Mouse (Mus musculus) hindbrain, embryonic 16.5 days (tissue): Measurements from ENCODE around the gene Pik3ip1. TPM values are rescaled to one million over a fixed set of nuclear protein-coding genes. Genes with fewer than 3 reads are reported as not detected.

Experiments used
- ATAC-seq: fragments of 200-750 bp; cut with Nextera tagmentation; 2 replicates; pipeline ENCODE4 v1.8.0; 2017; ENCODE audit warnings: moderate TSS enrichment, moderate library complexity
- H3K27ac ChIP-seq: fragments of 300-500 bp; sonication (generic); 2 replicates; pipeline ENCODE4 v1.5.1; 2014; ENCODE audit warnings: low read depth, mild to moderate bottlenecking, control low read depth, low read length, moderate library complexity
- H3K27me3 ChIP-seq: fragments of 300-500 bp; sonication (generic); replicated peaks from 2 replicates; pipeline ENCODE4 v1.6.1; 2014; ENCODE audit warnings: low read length; ENCODE audit not compliant: control insufficient read depth, insufficient read depth
- H3K36me3 ChIP-seq: fragments of 300-500 bp; sonication (generic); 2 replicates; pipeline ENCODE4 v1.6.1; 2014; ENCODE audit warnings: mild to moderate bottlenecking, low read length, moderate library complexity, mixed read lengths; ENCODE audit not compliant: control insufficient read depth, insufficient read depth
- H3K4me1 ChIP-seq: fragments of 300-500 bp; sonication (generic); 2 replicates; pipeline ENCODE4 v1.6.1; 2014; ENCODE audit warnings: low read depth, low read length; ENCODE audit not compliant: control insufficient read depth, insufficient read depth
- H3K4me2 ChIP-seq: fragments of 300-500 bp; sonication (generic); 2 replicates; pipeline ENCODE4 v1.6.1; 2014; ENCODE audit warnings: mild to moderate bottlenecking, low read length, control low read depth, moderate library complexity
- H3K4me3 ChIP-seq: fragments of 300-500 bp; sonication (generic); 2 replicates; pipeline ENCODE4 v1.5.1; 2014; ENCODE audit warnings: mild to moderate bottlenecking, low read length, control low read depth, moderate library complexity
- H3K9ac ChIP-seq: fragments of 300-500 bp; sonication (generic); 2 replicates; pipeline ENCODE4 v1.6.1; 2014; ENCODE audit warnings: low read depth, mild to moderate bottlenecking, control low read depth, low read length, moderate library complexity
- H3K9me3 ChIP-seq: fragments of 300-500 bp; sonication (generic); 2 replicates; pipeline ENCODE4 v1.6.1; 2014; ENCODE audit warnings: mild to moderate bottlenecking, low read length, moderate library complexity; ENCODE audit not compliant: control insufficient read depth
- WGBS: fragments of 180-500 bp; shearing (Covaris S2); extraction: QIAGEN DNeasy Blood & Tissue Kit; methylation state at CpG from one replicate; pipeline ENCODE4 v1.1.7; 2014; 5-methylcytosine and 5-hydroxymethylcytosine counted together
- polyA plus RNA-seq: library from polyadenylated mRNA; unstranded; fragments of >200 nt; fragmentation: Nextera tagmentation; extraction: Ambion mirVana; gene quantifications from 2 replicates; pipeline ENCODE4 v1.2.1, GENCODE M21; 2015

Gene Pik3ip1
- polyA plus RNA-seq, 1 experiment from 2014 or later, result 36.1 TPM

DNA sequence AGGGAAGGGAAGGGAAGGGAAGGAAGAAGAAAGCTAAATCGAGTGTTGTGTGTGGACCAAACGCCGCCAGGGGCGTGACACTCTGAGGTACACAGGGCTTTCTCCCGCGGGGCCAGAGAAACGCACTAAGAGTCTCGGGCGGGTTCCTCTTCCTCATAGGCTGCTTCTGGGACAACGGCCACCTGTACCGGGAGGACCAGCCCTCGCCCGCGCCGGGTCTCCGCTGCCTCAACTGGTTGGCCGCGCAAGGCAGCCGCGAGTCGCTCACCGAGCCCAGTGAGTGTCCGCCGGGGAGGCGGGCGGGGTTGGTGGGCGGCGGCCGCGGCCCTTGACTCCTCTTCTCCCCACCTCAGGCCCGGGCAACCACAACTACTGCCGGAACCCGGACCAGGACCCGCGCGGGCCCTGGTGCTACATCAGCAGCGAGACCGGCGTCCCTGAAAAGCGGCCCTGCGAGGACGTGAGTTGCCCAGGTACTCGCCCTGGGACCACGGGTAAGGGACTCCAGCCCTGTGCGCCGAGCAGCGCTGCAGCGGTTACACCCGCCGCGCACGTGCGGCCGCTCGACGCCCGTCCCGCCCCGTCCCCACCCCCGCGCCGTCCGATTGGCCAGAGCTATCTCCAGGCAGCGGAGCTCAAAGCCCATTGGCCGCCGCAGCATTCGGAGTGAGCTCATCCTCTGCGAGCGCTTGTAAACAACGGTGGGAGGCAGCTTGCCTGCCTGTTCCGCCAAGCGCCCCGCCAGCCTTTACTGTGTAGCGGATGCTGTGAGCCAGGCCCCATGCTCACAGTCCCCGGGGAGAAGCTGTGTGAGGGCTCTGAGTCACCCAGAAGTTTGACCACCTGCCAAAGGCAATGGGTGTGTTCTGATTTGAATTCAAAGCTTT is 1.8 kb downstream of the Pik3ip1 start:
- peaks cover 20% of the 10 kb centered on the region for H3K4me1 ChIP-seq
- H3K27ac ChIP-seq, result peak overlapping the region; percentile 73
- H3K9me3 ChIP-seq, result no peaks in the 10 kb centered on the region
- H3K36me3 ChIP-seq, result no peaks in the 10 kb centered on the region; the same call in 1 of the 2 replicates
- no peaks in the 10 kb centered on the region for H3K27me3 ChIP-seq
- peak; percentile 97 for ATAC-seq
- WGBS, result under 1% methylated on average over 67 of the region's 75 CpGs
- H3K4me3 ChIP-seq, result peak overlapping the region; percentile 73
- H3K4me2 ChIP-seq, result peak overlapping the region; percentile 99
- peak overlapping the region; percentile 80 for H3K9ac ChIP-seq

DNA sequence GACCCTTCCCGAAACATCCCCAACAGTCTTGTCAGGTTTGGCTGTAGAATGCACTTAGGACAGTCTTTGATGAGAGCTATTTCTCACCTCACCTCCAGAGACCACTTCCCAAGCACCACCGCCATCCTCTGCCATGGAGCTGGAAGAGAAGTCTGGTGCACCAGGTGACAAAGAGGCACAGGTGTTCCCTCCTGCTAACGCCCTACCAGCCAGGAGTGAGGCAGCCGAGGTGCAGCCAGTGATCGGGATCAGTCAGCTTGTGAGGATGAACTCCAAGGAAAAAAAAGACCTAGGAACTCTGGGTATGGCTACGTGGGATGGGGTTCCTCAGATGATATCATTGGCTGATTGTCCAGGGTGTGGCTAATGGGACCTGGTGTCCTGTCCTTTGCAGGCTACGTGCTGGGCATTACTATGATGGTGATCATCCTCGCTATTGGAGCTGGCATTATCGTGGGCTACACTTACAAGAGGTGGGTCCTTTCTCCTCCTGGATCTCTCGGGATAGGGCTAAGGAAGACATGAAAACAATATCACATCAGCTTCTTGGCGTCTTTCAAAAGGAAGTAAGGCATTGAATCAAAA is 3.0 kb downstream of the Pik3ip1 start:
- peak overlapping the region; percentile 24; the same call in 1 of the 2 replicates for H3K9ac ChIP-seq
- no peak overlapping the region; the same call in 1 of the 2 replicates for H3K27ac ChIP-seq

DNA sequence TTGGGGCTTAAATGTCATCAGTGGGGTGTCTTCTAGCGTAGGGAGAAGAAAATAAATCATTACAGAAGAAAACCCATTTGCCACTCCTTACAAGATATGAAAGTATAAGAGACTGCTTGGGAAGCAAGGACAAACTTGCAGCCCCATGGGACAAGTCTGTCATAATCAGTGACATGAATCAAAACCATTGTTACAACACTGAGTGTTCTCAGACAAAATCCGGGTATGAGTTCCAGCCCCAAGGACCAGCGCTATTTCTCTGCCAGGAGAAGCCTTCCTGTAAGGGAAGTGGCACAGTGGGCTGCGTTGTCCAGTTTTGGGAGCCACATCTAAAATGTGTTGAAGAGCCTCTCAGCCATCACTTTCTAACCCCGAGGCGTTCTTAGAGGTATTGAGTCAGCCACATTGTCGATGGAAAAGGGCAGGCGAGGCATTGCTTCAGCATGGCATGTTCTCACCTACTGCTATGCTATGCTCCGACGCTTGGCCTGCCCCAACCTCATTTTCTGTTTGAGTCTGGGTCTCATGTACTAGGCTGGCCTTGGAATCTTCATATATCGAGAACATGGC is 4.0 kb downstream of the Pik3ip1 start:
- Histone ChIP-seq H3K9me3 (no peaks in the 10 kb centered on the region), H3K4me1 (peaks cover 30% of the 10 kb centered on the region), H3K36me3 (no peaks in the 10 kb centered on the region; the same call in 1 of the 2 replicates), H3K27me3 (no peaks in the 10 kb centered on the region), H3K27ac (no peak overlapping the region), H3K4me2 (no peak overlapping the region), H3K4me3 (no peak overlapping the region), H3K9ac (no peak overlapping the region)
- no peak for ATAC-seq
- 90% methylated on average over 11 of the region's 11 CpGs for WGBS

More for the DNA sequence above, 3.0 kb downstream of the Pik3ip1 start:
- Histone ChIP-seq H3K4me2 (no peak overlapping the region; the same call in 1 of the 2 replicates), H3K9me3 (no peaks in the 10 kb centered on the region), H3K27me3 (no peaks in the 10 kb centered on the region), H3K36me3 (no peaks in the 10 kb centered on the region; the same call in 1 of the 2 replicates), H3K4me1 (peaks cover 30% of the 10 kb centered on the region), H3K4me3 (no peak overlapping the region)
- WGBS, result 92% methylated on average over 11 of the region's 11 CpGs
- no peak for ATAC-seq

DNA sequence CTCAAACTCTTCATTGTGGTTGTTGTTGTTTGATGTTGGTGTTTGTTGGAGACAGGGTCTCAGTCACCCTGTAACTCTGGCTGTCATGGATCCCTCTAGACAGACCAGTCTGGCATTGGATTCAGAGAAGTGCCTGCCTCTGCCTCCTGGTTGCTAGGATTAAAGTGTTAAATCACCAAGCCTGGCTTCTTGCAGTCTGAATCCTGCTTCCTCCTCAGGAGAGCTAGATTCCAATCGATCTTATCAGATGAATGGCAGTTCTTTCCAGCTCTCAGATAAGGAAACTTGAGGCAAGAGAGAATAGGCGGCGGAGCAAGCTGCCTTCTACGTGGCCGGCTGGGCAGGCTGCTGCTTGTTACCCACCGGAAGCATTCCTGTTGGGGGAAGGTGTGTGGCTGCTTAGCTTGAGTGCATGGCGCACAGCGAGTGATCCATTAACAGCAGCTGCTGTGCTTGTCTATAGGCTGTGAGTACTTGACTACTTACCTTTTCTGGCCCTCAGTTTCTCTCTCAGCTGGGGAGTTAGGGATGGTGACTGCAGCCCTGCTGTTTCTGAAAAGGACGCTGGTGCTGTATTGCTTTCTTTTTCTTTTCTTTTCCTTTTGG is 4.6 kb downstream of the Pik3ip1 start:
- no peak overlapping the region for H3K27ac ChIP-seq
- H3K4me3 ChIP-seq, result no peak overlapping the region
- no peaks in the 10 kb centered on the region for H3K9me3 ChIP-seq
- H3K4me1 ChIP-seq, result peaks cover 25% of the 10 kb centered on the region
- H3K36me3 ChIP-seq, result no peaks in the 10 kb centered on the region; the same call in 1 of the 2 replicates
- no peaks in the 10 kb centered on the region for H3K27me3 ChIP-seq
- H3K9ac ChIP-seq, result no peak overlapping the region
- ATAC-seq, result no peak
- 48% methylated on average over 9 of the region's 9 CpGs for WGBS
- no peak overlapping the region for H3K4me2 ChIP-seq

DNA sequence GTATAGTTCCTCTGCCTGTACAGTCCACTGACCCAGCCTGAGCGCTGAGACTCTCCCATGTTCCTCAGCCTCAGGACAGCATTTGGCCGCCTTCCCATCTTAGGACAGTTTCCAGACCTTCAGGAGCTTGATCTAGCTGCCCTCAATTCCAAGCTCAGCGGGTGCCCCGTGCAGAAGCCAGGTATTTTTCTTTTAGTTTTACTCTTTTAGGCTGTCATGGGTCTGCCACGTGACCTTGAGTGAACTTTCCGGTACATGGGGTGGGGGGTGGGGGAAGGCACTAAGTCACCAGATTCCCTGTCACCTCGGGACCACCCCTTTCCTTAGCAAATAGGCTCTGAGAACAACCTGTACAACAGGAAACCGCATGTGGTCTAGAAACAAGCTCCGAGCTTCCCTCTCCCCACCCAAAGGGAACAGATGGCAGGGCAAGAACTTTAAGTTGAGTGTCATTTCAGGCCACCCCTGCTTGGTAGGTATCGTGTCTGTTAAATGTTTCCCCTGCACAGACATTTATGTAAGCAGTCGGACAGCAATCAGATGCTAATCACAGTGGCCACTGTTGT is 5.5 kb downstream of the Pik3ip1 start:
- ATAC-seq, result no peak
- Histone ChIP-seq H3K4me2 (no peak overlapping the region), H3K4me1 (peaks cover 21% of the 10 kb centered on the region), H3K36me3 (no peaks in the 10 kb centered on the region; the same call in 1 of the 2 replicates), H3K9me3 (no peaks in the 10 kb centered on the region), H3K27ac (no peak overlapping the region), H3K4me3 (no peak overlapping the region), H3K9ac (no peak overlapping the region), H3K27me3 (no peaks in the 10 kb centered on the region)
- WGBS, result 43% methylated on average over 11 of the region's 11 CpGs

DNA sequence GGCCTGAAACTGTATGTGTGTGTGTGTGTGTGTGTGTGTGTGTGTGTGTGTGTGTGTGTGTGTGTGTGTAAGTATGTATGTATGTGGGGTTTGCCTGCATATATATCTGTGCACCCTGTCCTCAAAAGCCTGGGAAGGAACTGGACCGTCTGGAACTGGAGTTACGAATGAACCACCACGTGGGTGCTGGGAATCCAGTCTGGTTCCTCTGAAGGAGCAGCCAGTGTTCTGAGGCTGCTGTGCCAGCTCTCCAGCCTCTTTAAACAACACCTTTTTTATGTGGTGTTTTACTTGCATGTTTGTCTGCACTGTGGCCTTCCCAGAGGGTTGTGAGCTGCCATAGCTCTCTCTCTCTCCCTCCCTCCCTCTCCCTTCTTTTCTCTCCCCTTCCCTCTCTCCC is 6.4 kb downstream of the Pik3ip1 start:
- ATAC-seq, result no peak
- no peak overlapping the region for H3K9ac ChIP-seq
- no peak overlapping the region for H3K4me2 ChIP-seq
- no peak overlapping the region for H3K4me3 ChIP-seq
- H3K4me1 ChIP-seq, result peaks cover 21% of the 10 kb centered on the region
- no peaks in the 10 kb centered on the region for H3K9me3 ChIP-seq
- H3K36me3 ChIP-seq, result no peaks in the 10 kb centered on the region; the same call in 1 of the 2 replicates
- 81% methylated on average over 3 of the region's 3 CpGs for WGBS
- no peak overlapping the region for H3K27ac ChIP-seq
- H3K27me3 ChIP-seq, result no peaks in the 10 kb centered on the region

DNA sequence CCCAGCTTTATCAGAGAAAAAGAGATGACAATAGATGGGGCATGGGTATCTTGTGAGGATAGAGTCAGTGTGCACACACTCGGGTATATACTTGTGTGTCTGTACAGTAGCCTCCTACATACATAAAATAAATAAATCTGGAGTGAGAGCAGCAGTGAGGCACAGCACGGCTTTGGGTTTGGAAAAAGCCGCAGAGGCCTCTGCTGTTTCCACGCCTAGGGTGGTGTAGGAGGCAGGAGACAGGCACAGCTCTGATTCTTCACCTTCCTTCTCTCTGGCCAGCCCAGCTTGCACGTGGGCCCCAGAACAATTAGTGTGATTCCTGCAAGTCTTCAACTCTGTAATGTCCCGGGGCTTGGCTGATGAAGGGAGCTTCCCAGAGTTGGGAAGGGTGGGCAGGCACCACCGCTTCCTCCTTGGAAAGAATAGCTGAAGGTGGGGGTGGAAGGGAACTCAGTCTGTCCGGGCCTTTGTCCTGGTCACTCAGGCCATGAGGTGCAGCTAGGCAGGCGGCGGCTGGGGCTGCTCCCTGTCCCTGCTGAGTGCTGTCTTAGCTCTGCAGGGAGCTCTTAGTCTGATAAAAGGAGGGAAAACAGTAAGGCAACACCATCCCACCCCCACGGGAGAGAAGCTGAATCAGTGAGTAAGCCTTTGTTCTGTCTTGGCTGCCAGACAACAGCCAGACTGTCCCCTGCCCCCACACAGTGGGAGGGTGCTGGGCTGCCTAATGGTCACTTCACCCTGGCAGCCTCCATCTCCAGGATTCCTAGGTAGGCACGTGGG is 7.2 kb downstream of the Pik3ip1 start:
- WGBS, result 9% methylated on average over 12 of the region's 12 CpGs
- Histone ChIP-seq H3K27me3 (no peaks in the 10 kb centered on the region), H3K9me3 (no peaks in the 10 kb centered on the region), H3K9ac (peak overlapping the region; percentile 45), H3K4me2 (peak overlapping the region; percentile 17), H3K27ac (peak overlapping the region; percentile 68), H3K4me3 (no peak overlapping the region), H3K36me3 (peaks cover 3% of the 10 kb centered on the region; the same call in 1 of the 2 replicates), H3K4me1 (peaks cover 20% of the 10 kb centered on the region)
- ATAC-seq, result peak; percentile 75

DNA sequence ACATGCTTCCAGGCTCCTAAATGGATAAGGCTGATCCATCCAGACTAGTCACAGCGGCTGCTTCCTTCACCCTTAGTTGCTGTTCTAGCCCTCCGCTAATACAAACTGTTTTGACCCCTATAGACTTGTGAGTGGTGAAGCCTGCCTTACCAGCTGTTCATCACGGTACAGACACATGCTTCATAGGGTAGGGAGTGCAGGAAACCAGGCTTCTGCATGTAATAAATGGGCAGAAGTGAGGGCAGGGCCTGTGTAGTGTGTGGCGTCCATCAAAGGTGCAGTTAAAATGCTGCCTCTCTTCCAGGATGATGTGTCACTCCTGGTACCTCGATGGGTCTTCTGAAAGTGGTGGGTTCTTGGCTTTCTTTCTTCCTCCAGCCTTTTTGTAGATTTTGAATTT is 7.8 kb downstream of the Pik3ip1 start:
- no peaks in the 10 kb centered on the region for H3K9me3 ChIP-seq
- no peak overlapping the region for H3K9ac ChIP-seq
- H3K27ac ChIP-seq, result peak overlapping the region; percentile 44; the same call in 1 of the 2 replicates
- no peak overlapping the region for H3K4me3 ChIP-seq
- H3K4me1 ChIP-seq, result peaks cover 15% of the 10 kb centered on the region
- H3K27me3 ChIP-seq, result no peaks in the 10 kb centered on the region
- 46% methylated on average over 5 of the region's 5 CpGs for WGBS
- ATAC-seq, result no peak
- H3K36me3 ChIP-seq, result peaks cover 6% of the 10 kb centered on the region; the same call in 1 of the 2 replicates
- H3K4me2 ChIP-seq, result no peak overlapping the region
